Mouse (Mus musculus): ENCODE data around the gene Myl3. TPM values are rescaled to one million over a fixed set of nuclear protein-coding genes. Genes with fewer than 3 reads are reported as not detected.

Gene Myl3
- polyA plus RNA-seq, 1 experiment from 2014 or later, result 0.72 TPM

DNA sequence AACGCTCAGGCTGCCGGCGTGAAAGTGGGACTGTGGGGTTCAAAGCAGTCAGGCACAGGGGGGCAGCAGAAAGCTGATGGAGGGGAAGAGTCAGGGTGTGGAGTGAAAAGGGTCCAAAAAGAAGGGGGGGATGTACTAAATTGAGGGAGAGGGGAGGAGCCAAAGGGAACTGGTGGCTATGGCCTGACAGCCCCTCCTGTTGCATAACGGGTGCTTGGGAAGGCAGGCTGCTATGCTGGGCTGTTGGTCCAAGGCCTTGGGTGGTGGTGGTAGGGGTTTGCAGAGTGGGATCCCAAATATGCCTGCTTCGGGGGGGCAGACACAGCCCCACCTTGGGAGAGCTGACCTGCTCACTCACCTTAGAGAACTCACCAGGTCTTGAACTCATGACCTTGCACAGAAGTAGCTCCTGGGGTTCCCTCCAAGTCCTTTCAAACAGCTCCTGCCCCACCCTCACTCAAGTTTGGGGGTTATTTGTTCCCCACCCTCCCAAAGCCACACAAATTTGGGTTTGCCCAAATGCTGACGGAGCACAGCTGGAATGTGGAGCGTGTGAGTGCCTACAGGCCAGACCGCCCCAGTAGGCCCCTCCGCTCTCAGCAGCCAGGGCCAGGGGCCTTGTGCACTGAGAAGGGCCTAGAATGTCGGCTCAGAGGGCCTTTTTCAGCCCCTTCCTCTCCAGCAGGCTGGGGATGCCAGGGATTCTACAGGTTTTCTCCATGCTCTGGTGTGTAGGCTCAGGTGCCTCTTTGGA is 33.8 kb downstream of the Myl3 start:
- H3K4me3 ChIP-seq (ENCODE audit: low read depth, low read length), result no peak overlapping the region
- no peak for ATAC-seq (ENCODE audit: insufficient number of reproducible peaks, insufficient read depth, low FRiP score, low read depth)
- peaks cover 3% of the 10 kb centered on the region; the same call in 1 of the 2 replicates for H3K4me1 ChIP-seq (ENCODE audit: control insufficient read depth, insufficient read depth, low read length)
- no peaks in the 10 kb centered on the region for H3K27me3 ChIP-seq (ENCODE audit: control insufficient read depth, insufficient read depth, low read length)
- H3K4me2 ChIP-seq (replicated peaks; ENCODE audit: low read depth, low read length), result no peak overlapping the region
- no peaks in the 10 kb centered on the region for H3K9me3 ChIP-seq (ENCODE audit: control insufficient read depth, low read depth, low read length)
- H3K9ac ChIP-seq (replicated peaks; ENCODE audit: low read depth, low read length), result no peak overlapping the region
- 73% methylated on average over 10 of the region's 10 CpGs for WGBS
- H3K27ac ChIP-seq (ENCODE audit: low read length), result no peak overlapping the region
- H3K36me3 ChIP-seq (ENCODE audit: control insufficient read depth, insufficient read depth, low read length), result no peaks in the 10 kb centered on the region

DNA sequence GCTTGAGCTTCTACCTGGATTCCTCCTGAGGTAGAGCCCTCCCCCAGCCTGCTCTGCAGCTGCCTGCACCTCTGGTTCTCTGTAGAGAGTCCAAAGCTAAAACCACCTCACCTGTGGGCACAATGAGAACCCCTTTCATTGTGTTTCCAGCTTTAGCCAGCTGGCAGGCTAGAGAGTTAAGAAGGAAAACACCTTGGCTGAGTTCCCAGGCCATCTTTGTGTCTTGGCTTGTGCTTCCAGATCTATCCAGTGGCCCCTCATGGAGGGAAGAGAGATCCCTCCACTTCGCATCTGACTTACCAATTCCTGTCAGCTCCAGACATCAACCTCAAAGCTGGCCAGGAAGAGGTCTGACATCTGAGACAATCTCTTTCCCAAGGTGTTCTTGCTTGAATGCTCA is 36.4 kb downstream of the Myl3 start:
- no peaks in the 10 kb centered on the region for H3K36me3 ChIP-seq (ENCODE audit: control insufficient read depth, insufficient read depth, low read length)
- H3K9me3 ChIP-seq (ENCODE audit: control insufficient read depth, low read depth, low read length), result no peaks in the 10 kb centered on the region
- WGBS, result 80% methylated on average over 1 of the region's 1 CpGs
- H3K27me3 ChIP-seq (ENCODE audit: control insufficient read depth, insufficient read depth, low read length), result no peaks in the 10 kb centered on the region
- H3K4me1 ChIP-seq (ENCODE audit: control insufficient read depth, insufficient read depth, low read length), result peaks cover 7% of the 10 kb centered on the region; the same call in 1 of the 2 replicates
- no peak overlapping the region for H3K4me3 ChIP-seq (ENCODE audit: low read depth, low read length)
- no peak overlapping the region for H3K27ac ChIP-seq (ENCODE audit: low read length)
- no peak overlapping the region for H3K9ac ChIP-seq (replicated peaks; ENCODE audit: low read depth, low read length)
- ATAC-seq (ENCODE audit: insufficient number of reproducible peaks, insufficient read depth, low FRiP score, low read depth), result no peak
- H3K4me2 ChIP-seq (replicated peaks; ENCODE audit: low read depth, low read length), result no peak overlapping the region

DNA sequence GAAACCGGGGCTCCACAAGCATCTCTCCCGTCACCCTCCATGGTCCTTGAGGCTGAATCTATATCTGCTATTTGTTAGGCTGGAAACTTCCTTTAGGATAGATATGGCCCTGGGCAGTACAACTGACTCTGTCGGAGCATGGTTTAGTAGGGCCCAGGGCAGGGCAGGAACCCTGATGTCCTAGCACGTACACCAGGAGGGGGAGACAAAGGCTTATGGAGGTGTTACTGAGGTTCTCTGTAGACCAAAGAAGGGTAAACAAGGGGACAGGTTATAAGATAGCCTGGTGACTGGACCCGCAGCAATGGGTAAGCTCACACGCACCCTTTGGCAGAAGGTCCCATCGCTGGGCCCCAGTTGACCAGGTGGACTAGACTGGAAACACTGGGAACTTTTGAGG is 36.9 kb downstream of the Myl3 start:
- no peaks in the 10 kb centered on the region for H3K27me3 ChIP-seq (ENCODE audit: control insufficient read depth, insufficient read depth, low read length)
- H3K27ac ChIP-seq (ENCODE audit: low read length), result no peak overlapping the region
- H3K4me1 ChIP-seq (ENCODE audit: control insufficient read depth, insufficient read depth, low read length), result peaks cover 7% of the 10 kb centered on the region; the same call in 1 of the 2 replicates

DNA sequence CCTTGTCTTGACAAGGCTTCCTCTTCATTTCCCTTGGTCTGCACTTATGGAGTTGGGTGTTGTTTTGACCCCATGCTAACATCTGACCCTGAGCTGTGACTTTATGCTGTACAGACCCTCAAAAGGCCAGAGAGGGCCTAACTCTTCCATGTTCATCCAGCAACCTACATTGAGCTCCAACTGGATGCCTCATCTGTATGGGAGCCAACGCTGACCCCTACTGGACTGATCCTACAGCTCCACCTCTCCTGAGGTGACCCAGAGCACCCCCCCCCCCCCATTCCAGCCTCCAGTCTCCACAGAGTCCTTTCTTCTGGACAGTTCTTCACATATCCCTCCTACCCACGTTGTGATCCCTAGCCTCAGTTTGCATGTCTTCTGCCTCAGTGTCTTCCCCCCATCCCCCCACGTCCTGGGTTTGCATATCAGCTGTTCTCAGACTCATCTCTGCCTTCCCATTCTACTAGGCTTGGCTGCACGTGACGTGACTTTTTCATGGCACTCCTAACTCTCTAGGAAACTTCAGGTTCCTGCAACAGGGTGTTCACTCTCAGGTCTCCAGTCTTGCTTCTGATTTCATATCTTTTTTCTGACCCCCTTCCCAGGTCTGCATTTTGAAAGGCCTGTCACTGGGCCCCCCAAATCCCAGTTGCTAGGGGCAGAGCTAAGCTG is 37.7 kb downstream of the Myl3 start:
- no peak overlapping the region for H3K9ac ChIP-seq (replicated peaks; ENCODE audit: low read depth, low read length)
- no peaks in the 10 kb centered on the region for H3K36me3 ChIP-seq (ENCODE audit: control insufficient read depth, insufficient read depth, low read length)
- no peak overlapping the region for H3K27ac ChIP-seq (ENCODE audit: low read length)
- no peak for ATAC-seq (ENCODE audit: insufficient number of reproducible peaks, insufficient read depth, low FRiP score, low read depth)
- no peak overlapping the region for H3K4me2 ChIP-seq (replicated peaks; ENCODE audit: low read depth, low read length)
- peaks cover 7% of the 10 kb centered on the region; the same call in 1 of the 2 replicates for H3K4me1 ChIP-seq (ENCODE audit: control insufficient read depth, insufficient read depth, low read length)
- WGBS, result 71% methylated on average over 5 of the region's 5 CpGs
- no peaks in the 10 kb centered on the region for H3K27me3 ChIP-seq (ENCODE audit: control insufficient read depth, insufficient read depth, low read length)
- no peaks in the 10 kb centered on the region for H3K9me3 ChIP-seq (ENCODE audit: control insufficient read depth, low read depth, low read length)
- H3K4me3 ChIP-seq (ENCODE audit: low read depth, low read length), result no peak overlapping the region

More for the DNA sequence above, 36.9 kb downstream of the Myl3 start:
- no peaks in the 10 kb centered on the region for H3K9me3 ChIP-seq (ENCODE audit: control insufficient read depth, low read depth, low read length)
- no peak overlapping the region for H3K9ac ChIP-seq (replicated peaks; ENCODE audit: low read depth, low read length)
- no peaks in the 10 kb centered on the region for H3K36me3 ChIP-seq (ENCODE audit: control insufficient read depth, insufficient read depth, low read length)
- H3K4me3 ChIP-seq (ENCODE audit: low read depth, low read length), result no peak overlapping the region
- 82% methylated on average over 7 of the region's 7 CpGs for WGBS
- H3K4me2 ChIP-seq (replicated peaks; ENCODE audit: low read depth, low read length), result no peak overlapping the region
- ATAC-seq (ENCODE audit: insufficient number of reproducible peaks, insufficient read depth, low FRiP score, low read depth), result no peak

DNA sequence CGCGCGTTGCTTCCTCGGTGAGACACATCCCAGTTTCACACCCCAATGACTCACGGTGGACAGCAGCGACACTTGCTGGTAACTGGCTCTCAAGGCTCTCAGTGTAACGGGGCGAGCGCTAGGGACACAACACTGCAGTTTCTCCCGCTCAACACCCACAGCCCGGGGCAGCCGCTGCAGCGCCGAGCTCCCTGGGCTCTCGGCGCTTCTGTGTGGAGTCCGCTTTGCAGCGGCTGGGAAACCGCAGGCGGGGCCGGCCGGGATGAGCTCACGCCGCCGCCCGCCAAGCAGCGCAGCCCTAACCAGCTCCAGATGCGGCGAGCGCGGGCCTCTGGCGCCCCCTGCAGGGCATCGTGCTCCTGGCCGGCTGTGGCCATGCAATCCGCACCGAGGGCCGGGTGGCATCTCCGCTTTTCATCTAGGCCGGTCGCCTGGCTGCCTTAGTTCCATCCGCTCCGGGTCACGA is 39.6 kb downstream of the Myl3 start:
- Histone ChIP-seq H3K9ac (replicated peaks; ENCODE audit: low read depth, low read length) (peak overlapping the region; percentile 45), H3K4me1 (ENCODE audit: control insufficient read depth, insufficient read depth, low read length) (peaks cover 5% of the 10 kb centered on the region; the same call in 1 of the 2 replicates), H3K36me3 (ENCODE audit: control insufficient read depth, insufficient read depth, low read length) (no peaks in the 10 kb centered on the region), H3K9me3 (ENCODE audit: control insufficient read depth, low read depth, low read length) (no peaks in the 10 kb centered on the region), H3K4me2 (replicated peaks; ENCODE audit: low read depth, low read length) (peak overlapping the region; percentile 68), H3K27me3 (ENCODE audit: control insufficient read depth, insufficient read depth, low read length) (no peaks in the 10 kb centered on the region), H3K27ac (ENCODE audit: low read length) (no peak overlapping the region), H3K4me3 (ENCODE audit: low read depth, low read length) (peak overlapping the region; percentile 40)
- under 1% methylated on average over 43 of the region's 43 CpGs for WGBS
- ATAC-seq (ENCODE audit: insufficient number of reproducible peaks, insufficient read depth, low FRiP score, low read depth), result peak; percentile 92

DNA sequence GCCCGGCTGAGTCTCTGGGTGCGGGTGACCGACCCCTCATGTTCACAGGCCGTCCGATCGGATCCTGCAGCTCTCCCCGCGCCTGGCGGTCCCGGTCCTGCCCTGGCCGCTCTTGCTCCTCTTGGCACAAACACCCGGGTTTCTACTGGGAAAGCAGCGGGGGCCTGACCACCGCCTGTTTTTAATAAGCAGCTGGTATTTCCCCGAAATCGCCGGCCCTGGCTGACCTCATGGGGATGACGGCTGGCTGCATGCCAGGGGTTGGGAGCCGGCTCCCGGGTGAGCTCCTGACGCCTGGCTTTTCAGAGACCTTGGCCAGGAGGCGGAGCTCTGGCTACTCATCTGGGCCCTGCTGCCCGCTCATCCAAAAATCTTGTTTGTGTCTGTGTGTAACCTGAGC is 40.1 kb downstream of the Myl3 start:
- no peaks in the 10 kb centered on the region for H3K36me3 ChIP-seq (ENCODE audit: control insufficient read depth, insufficient read depth, low read length)
- H3K4me2 ChIP-seq (replicated peaks; ENCODE audit: low read depth, low read length), result peak overlapping the region; percentile 68

DNA sequence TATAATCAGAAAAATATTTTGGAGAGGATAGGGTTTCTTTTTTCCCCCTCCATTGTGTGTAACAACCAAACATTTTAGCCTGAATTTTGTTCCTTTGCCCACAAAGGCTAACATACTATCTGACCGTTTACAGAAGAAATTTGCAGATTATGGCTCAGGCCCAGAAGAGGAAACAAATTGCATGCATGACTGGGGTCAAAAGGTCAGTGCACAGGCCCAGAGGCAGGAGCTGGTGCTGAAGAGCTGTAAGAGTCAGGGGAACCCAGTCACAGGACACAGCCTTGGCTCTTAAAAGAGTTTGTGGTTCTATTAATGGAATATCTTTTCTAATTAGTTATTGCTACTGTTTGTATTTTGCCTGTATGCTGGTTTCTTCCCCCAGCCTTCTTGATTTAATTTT is 42.0 kb downstream of the Myl3 start:
- Histone ChIP-seq H3K36me3 (ENCODE audit: control insufficient read depth, insufficient read depth, low read length) (no peaks in the 10 kb centered on the region), H3K4me1 (ENCODE audit: control insufficient read depth, insufficient read depth, low read length) (peaks cover 5% of the 10 kb centered on the region; the same call in 1 of the 2 replicates), H3K27me3 (ENCODE audit: control insufficient read depth, insufficient read depth, low read length) (no peaks in the 10 kb centered on the region), H3K9ac (replicated peaks; ENCODE audit: low read depth, low read length) (no peak overlapping the region), H3K4me3 (ENCODE audit: low read depth, low read length) (no peak overlapping the region), H3K27ac (ENCODE audit: low read length) (no peak overlapping the region), H3K9me3 (ENCODE audit: control insufficient read depth, low read depth, low read length) (no peaks in the 10 kb centered on the region), H3K4me2 (replicated peaks; ENCODE audit: low read depth, low read length) (no peak overlapping the region)
- 11% methylated on average over 1 of the region's 1 CpGs for WGBS
- no peak for ATAC-seq (ENCODE audit: insufficient number of reproducible peaks, insufficient read depth, low FRiP score, low read depth)

More for the DNA sequence above, 40.1 kb downstream of the Myl3 start:
- peak overlapping the region; percentile 45 for H3K9ac ChIP-seq (replicated peaks; ENCODE audit: low read depth, low read length)
- under 1% methylated on average over 23 of the region's 23 CpGs for WGBS
- no peak overlapping the region for H3K27ac ChIP-seq (ENCODE audit: low read length)
- peak; percentile 70 for ATAC-seq (ENCODE audit: insufficient number of reproducible peaks, insufficient read depth, low FRiP score, low read depth)
- no peaks in the 10 kb centered on the region for H3K27me3 ChIP-seq (ENCODE audit: control insufficient read depth, insufficient read depth, low read length)
- H3K4me1 ChIP-seq (ENCODE audit: control insufficient read depth, insufficient read depth, low read length), result peaks cover 5% of the 10 kb centered on the region; the same call in 1 of the 2 replicates
- peak overlapping the region; percentile 40 for H3K4me3 ChIP-seq (ENCODE audit: low read depth, low read length)
- H3K9me3 ChIP-seq (ENCODE audit: control insufficient read depth, low read depth, low read length), result no peaks in the 10 kb centered on the region

DNA sequence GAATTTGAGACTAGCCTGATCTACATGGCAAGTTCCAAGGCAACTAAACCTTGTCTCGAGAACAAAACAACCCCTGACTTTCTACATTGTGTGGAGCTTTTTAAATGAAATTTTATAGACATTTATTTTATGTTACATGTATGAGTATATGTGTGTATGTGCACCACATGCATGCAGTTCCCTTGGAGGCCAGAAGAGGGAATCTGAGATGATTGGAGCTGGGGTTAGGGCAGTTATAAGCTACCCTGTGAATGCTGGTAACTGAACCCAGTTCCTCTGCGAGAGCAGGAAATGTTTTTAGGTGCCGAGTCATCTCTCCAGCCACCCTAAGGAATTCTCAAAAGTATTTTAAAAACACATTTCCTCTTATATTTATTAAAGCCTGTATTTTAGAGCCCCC is 46.5 kb downstream of the Myl3 start:
- H3K4me1 ChIP-seq (ENCODE audit: control insufficient read depth, insufficient read depth, low read length), result no peaks in the 10 kb centered on the region
- no peak overlapping the region for H3K4me3 ChIP-seq (ENCODE audit: low read depth, low read length)
- no peaks in the 10 kb centered on the region for H3K9me3 ChIP-seq (ENCODE audit: control insufficient read depth, low read depth, low read length)
- no peaks in the 10 kb centered on the region for H3K36me3 ChIP-seq (ENCODE audit: control insufficient read depth, insufficient read depth, low read length)
- no peak overlapping the region for H3K4me2 ChIP-seq (replicated peaks; ENCODE audit: low read depth, low read length)
- H3K9ac ChIP-seq (replicated peaks; ENCODE audit: low read depth, low read length), result no peak overlapping the region
- H3K27ac ChIP-seq (ENCODE audit: low read length), result no peak overlapping the region
- no peak for ATAC-seq (ENCODE audit: insufficient number of reproducible peaks, insufficient read depth, low FRiP score, low read depth)
- 90% methylated on average over 3 of the region's 3 CpGs for WGBS
- no peaks in the 10 kb centered on the region for H3K27me3 ChIP-seq (ENCODE audit: control insufficient read depth, insufficient read depth, low read length)
